ENCODE assay signal across 7 mouse cellular contexts in genomic region chr6:125512950-125513596, GRCm38 (mm10). TPM values are rescaled to one million over a fixed set of nuclear protein-coding genes. Genes with fewer than 3 reads are reported as not detected.
DNase-seq lines count a peak whose midpoint lies in the region; ATAC-seq and TF ChIP-seq lines count a peak whose summit lies in the region.

No protein-coding gene starts in this region.

- peak; percentile 47 for DNase-seq in adrenal gland, postnatal 14 days
- peak; percentile 66 to 69 for DNase-seq in kidney, adult 8-10 months
- peak; percentile 77 for DNase-seq in lung, postnatal 0 days (ENCODE audit: low spot score)
- DNase-seq in ovary, postnatal 36 days (ENCODE audit: low spot score): no peak
- DNase-seq in thymus, adult 18-20 months: no peak
- no peak for DNase-seq in forebrain, embryonic 10.5 days (ENCODE audit: extremely low spot score, low spot score)

- no peak; the same call in 1 of the 2 replicates for TF ChIP-seq EP300 in lung, postnatal 0 days (IDR thresholded peaks at IDR 0.05)

- no peak overlapping the region for H3K4me2 ChIP-seq in embryonic facial prominence, embryonic 15.5 days (replicated peaks)
- H3K4me2 ChIP-seq in lung, postnatal 0 days (replicated peaks; ENCODE audit: low read depth, low read length): no peak overlapping the region

- no peaks in the 10 kb centered on the region for H3K27me3 ChIP-seq in embryonic facial prominence, embryonic 15.5 days
- no peaks in the 10 kb centered on the region for H3K27me3 ChIP-seq in lung, postnatal 0 days (replicated peaks; ENCODE audit: insufficient read depth, low read length)
- H3K27me3 ChIP-seq in forebrain, embryonic 10.5 days (ENCODE audit: poor library complexity, severe bottlenecking): no peaks in the 10 kb centered on the region

- peak overlapping the region; percentile 34; the same call in 1 of the 2 replicates for H3K27ac ChIP-seq in embryonic facial prominence, embryonic 15.5 days (replicated peaks)
- no peak overlapping the region; the same call in 1 of the 2 replicates for H3K27ac ChIP-seq in lung, postnatal 0 days (ENCODE audit: low read length)
- no peak overlapping the region for H3K27ac ChIP-seq in forebrain, embryonic 10.5 days

- H3K9me3 ChIP-seq in embryonic facial prominence, embryonic 15.5 days (replicated peaks): no peaks in the 10 kb centered on the region
- H3K9me3 ChIP-seq in lung, postnatal 0 days (ENCODE audit: low read length): no peaks in the 10 kb centered on the region
- H3K9me3 ChIP-seq in forebrain, embryonic 10.5 days: no peaks in the 10 kb centered on the region

- no peak for ATAC-seq in embryonic facial prominence, embryonic 15.5 days (ENCODE audit: insufficient number of reproducible peaks, low FRiP score, low TSS enrichment, low read depth)
- ATAC-seq in lung, postnatal 0 days: peak; percentile 80

- H3K36me3 ChIP-seq in embryonic facial prominence, embryonic 15.5 days: no peaks in the 10 kb centered on the region
- no peaks in the 10 kb centered on the region for H3K36me3 ChIP-seq in lung, postnatal 0 days (ENCODE audit: insufficient read depth, low read length)
- H3K36me3 ChIP-seq in forebrain, embryonic 10.5 days (replicated peaks): no peaks in the 10 kb centered on the region

- WGBS in embryonic facial prominence, embryonic 15.5 days: 53% methylated on average over 6 of the region's 6 CpGs
- WGBS in lung, postnatal 0 days: 20% methylated on average over 6 of the region's 6 CpGs
- WGBS in forebrain, embryonic 10.5 days: 77% methylated on average over 6 of the region's 6 CpGs

- no peak overlapping the region for H3K9ac ChIP-seq in embryonic facial prominence, embryonic 15.5 days
- H3K9ac ChIP-seq in lung, postnatal 0 days (replicated peaks; ENCODE audit: low read depth): no peak overlapping the region

- H3K4me3 ChIP-seq in embryonic facial prominence, embryonic 15.5 days (replicated peaks): no peak overlapping the region
- no peak overlapping the region for H3K4me3 ChIP-seq in lung, postnatal 0 days (ENCODE audit: low read depth, low read length)
- no peak overlapping the region for H3K4me3 ChIP-seq in forebrain, embryonic 10.5 days

- no peak for TF ChIP-seq CTCF in lung, postnatal 0 days (IDR thresholded peaks at IDR 0.05)

- H3K4me1 ChIP-seq in embryonic facial prominence, embryonic 15.5 days: peaks cover 20% of the 10 kb centered on the region
- peaks cover 4% of the 10 kb centered on the region; the same call in 1 of the 2 replicates for H3K4me1 ChIP-seq in lung, postnatal 0 days (ENCODE audit: insufficient read depth, low read depth, low read length)
- no peaks in the 10 kb centered on the region for H3K4me1 ChIP-seq in forebrain, embryonic 10.5 days

RNA-seq across cellular contexts. Expression of gene Cd9, which starts 18.5 kb away (rescaled TPM):
- 135 and 148 TPM in 2 replicates for total RNA-seq in adrenal gland, postnatal 14 days (2021)
- 366 and 382 TPM in 2 replicates for polyA plus RNA-seq in embryonic facial prominence, embryonic 15.5 days (2015; fragmentation: Nextera tagmentation; extraction: Ambion mirVana)
- 962 and 974 TPM in 2 replicates for polyA plus RNA-seq in lung, postnatal 0 days (2015; fragmentation: Nextera tagmentation; extraction: Ambion mirVana)
- polyA plus RNA-seq in forebrain, embryonic 10.5 days (2016; fragmentation: Nextera tagmentation; extraction: Ambion mirVana): 35.3 and 38.2 TPM in 2 replicates

RNA-seq across cellular contexts. Expression of gene Vwf, which starts 33.5 kb away (rescaled TPM):
- total RNA-seq in adrenal gland, postnatal 14 days (2021): 18.5 and 30.6 TPM in 2 replicates
- 8.8 and 9.4 TPM in 2 replicates for polyA plus RNA-seq in embryonic facial prominence, embryonic 15.5 days (2015; fragmentation: Nextera tagmentation; extraction: Ambion mirVana)
- 42.4 and 55.6 TPM in 2 replicates for polyA plus RNA-seq in lung, postnatal 0 days (2015; fragmentation: Nextera tagmentation; extraction: Ambion mirVana)
- polyA plus RNA-seq in forebrain, embryonic 10.5 days (2016; fragmentation: Nextera tagmentation; extraction: Ambion mirVana): 4.1 and 5.9 TPM in 2 replicates

Comparison
In these comparisons a context has a peak if more than half of its experiments do, and no peak if none do; other contexts are left out.
1. DNase-seq: peak in adrenal gland, postnatal 14 days (single experiment), kidney, adult 8-10 months (2 of 2) and lung, postnatal 0 days (single experiment); none in ovary, postnatal 36 days (single experiment), thymus, adult 18-20 months (0 of 2) and forebrain, embryonic 10.5 days (single experiment).